Mouse (Mus musculus) liver, adult 2 months (tissue): ENCODE data around the gene Wscd2.

Experiments
- CTCF ChIP-seq: fragments of 200-500 bp; IDR thresholded peaks from 2 replicates; pipeline ENCODE4 v1.5.1; 2011; ENCODE audit warnings: low read depth, low read length, control low read depth
- POLR2A ChIP-seq: fragments of 200-500 bp; IDR thresholded peaks from 2 replicates; pipeline ENCODE4 v1.6.1; 2011; ENCODE audit warnings: low read length, control low read depth; ENCODE audit not compliant: insufficient read depth; ENCODE audit errors: extremely low read depth

DNA sequence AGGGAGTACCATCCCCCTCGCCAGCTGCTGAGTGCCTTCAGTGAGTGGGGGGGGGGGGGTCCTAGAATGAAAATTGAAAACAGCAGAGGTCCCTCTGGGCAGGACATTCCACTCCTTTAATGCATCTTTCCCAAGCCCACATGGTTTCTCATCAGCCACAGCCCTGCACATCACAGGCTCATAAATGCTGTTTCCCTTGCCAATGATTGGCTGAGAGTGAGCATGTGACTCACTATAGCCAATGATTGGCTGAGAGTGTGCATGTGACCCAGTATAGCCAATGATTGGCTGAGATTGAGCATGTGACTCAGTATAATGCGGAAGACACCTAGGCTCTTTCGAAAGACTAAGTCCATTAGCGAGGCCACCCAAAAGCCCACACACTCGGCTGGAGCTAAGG, 20.9 kb upstream of the Wscd2 start:
- TF ChIP-seq CTCF (no peak), POLR2A (no peak)
